Mouse (Mus musculus) limb, embryonic 14.5 days (tissue): ENCODE measurements around the gene Mag. TPM values are rescaled to one million over a fixed set of nuclear protein-coding genes. Genes with fewer than 3 reads are reported as not detected.
A peak's percentile ranks its signal among the peaks of the same experiment; 100 is the strongest.
"Not testable (repeated sequence)": the region's sequence is repeated elsewhere in the genome, so short reads cannot be mapped to it uniquely, and the experiment has no call there.

Experiments
- ATAC-seq: fragments of 200-750 bp; cut with Nextera tagmentation; 2 replicates; pipeline ENCODE4 v1.8.0; 2017; ENCODE audit warnings: low read depth, moderate number of reproducible peaks, moderate TSS enrichment; ENCODE audit not compliant: low FRiP score
- DNase-seq: peaks from one replicate; pipeline ENCODE4 v3.0.0-alpha.2; 2015; ENCODE audit warnings: low spot score
- H3K27ac ChIP-seq: fragments of 300-500 bp; sonication (generic); replicated peaks from 2 replicates; pipeline ENCODE4 v1.5.1; 2014; ENCODE audit warnings: low read depth, mild to moderate bottlenecking, low read length, moderate library complexity, mixed read lengths
- H3K27me3 ChIP-seq: fragments of 300-500 bp; sonication (generic); 2 replicates; pipeline ENCODE4 v1.6.1; 2014; ENCODE audit warnings: low read length, mixed read lengths; ENCODE audit not compliant: control insufficient read depth, insufficient read depth
- H3K36me3 ChIP-seq: fragments of 300-500 bp; sonication (generic); 2 replicates; pipeline ENCODE4 v1.6.1; 2014; ENCODE audit warnings: mild to moderate bottlenecking, low read length, moderate library complexity, mixed read lengths; ENCODE audit not compliant: control insufficient read depth, insufficient read depth
- H3K4me1 ChIP-seq: fragments of 300-500 bp; sonication (generic); 2 replicates; pipeline ENCODE4 v1.6.1; 2014; ENCODE audit warnings: antibody characterized with exemption, low read length, mixed read lengths; ENCODE audit not compliant: control insufficient read depth, insufficient read depth
- H3K4me2 ChIP-seq: fragments of 300-500 bp; sonication (generic); replicated peaks from 2 replicates; pipeline ENCODE4 v1.6.1; 2014; ENCODE audit warnings: low read depth, mild to moderate bottlenecking, low read length, moderate library complexity; ENCODE audit not compliant: severe bottlenecking
- H3K4me3 ChIP-seq: fragments of 300-500 bp; sonication (generic); replicated peaks from 2 replicates; pipeline ENCODE4 v1.5.1; 2014; ENCODE audit warnings: low read length
- H3K9ac ChIP-seq: fragments of 300-500 bp; sonication (generic); 2 replicates; pipeline ENCODE4 v1.6.1; 2014; ENCODE audit warnings: mild to moderate bottlenecking, low read depth, low read length, moderate library complexity; ENCODE audit not compliant: severe bottlenecking
- H3K9me3 ChIP-seq: fragments of 300-500 bp; sonication (generic); 2 replicates; pipeline ENCODE4 v1.6.1; 2016; ENCODE audit warnings: low read length; ENCODE audit not compliant: control insufficient read depth
- POLR2A ChIP-seq: fragments of 200-500 bp; IDR thresholded peaks from 2 replicates; pipeline ENCODE4 v1.8.0; 2012; ENCODE audit warnings: inconsistent platforms, mild to moderate bottlenecking, moderate library complexity, borderline replicate concordance; ENCODE audit not compliant: insufficient read depth, insufficient read length; ENCODE audit errors: extremely low read depth
- WGBS: fragments of 180-500 bp; shearing (Covaris S2); extraction: QIAGEN DNeasy Blood & Tissue Kit; methylation state at CpG from one replicate; pipeline ENCODE4 v1.1.7; 2014; 5-methylcytosine and 5-hydroxymethylcytosine counted together
- polyA plus RNA-seq, 2 experiments: library from polyadenylated mRNA; depleted of rRNA in 1 of 2; stranded (reverse) in 1 of 2; unstranded in 1 of 2; fragments of >200 nt; fragmentation: Nextera tagmentation in 1 of 2; extraction: Ambion mirVana in 1 of 2; gene quantifications; 2 replicates each; pipeline versions ENCODE4 v1.2.1 to v1.2.3; 2012 to 2014

Mag gene
- polyA plus RNA-seq, 2 experiments, result 1.2 TPM

DNA sequence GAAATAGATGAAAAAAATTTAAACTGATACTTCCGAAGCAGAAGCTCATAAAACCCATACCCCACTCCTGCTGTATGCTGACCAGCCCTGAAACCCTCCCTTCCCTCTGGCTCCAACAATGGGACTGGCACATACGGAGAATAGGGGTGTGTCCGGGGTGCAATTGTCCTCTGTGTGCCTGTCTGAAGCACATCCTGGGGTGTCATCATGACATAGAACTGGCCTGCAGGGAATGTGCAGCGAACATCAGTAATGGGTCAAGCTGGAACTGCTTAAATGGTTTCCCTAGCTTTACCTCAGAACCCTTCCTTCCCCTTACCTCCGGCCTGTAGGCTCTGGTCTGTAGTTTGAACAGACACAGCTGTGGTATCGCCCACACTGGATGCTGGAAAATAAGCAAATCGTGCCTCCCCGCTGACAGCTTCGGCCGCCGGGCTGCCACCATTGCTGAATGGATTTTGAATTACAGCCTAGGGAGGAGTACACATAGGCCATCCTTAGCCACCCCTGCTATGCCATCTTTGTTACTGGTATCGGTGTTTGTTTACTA, 40.4 kb upstream of the Mag start:
- no peaks in the 10 kb centered on the region for H3K27me3 ChIP-seq
- no peak for TF ChIP-seq POLR2A
- no peak for DNase-seq
- peaks cover 70% of the 10 kb centered on the region for H3K36me3 ChIP-seq
- H3K4me3 ChIP-seq, result peak overlapping the region; percentile 96
- peaks cover 12% of the 10 kb centered on the region for H3K4me1 ChIP-seq
- no peak overlapping the region for H3K27ac ChIP-seq
- 90% methylated on average over 12 of the region's 12 CpGs for WGBS
- peak overlapping the region; percentile 77 for H3K4me2 ChIP-seq
- H3K9ac ChIP-seq, result peak overlapping the region; percentile 99
- no peak for ATAC-seq
- no peaks in the 10 kb centered on the region for H3K9me3 ChIP-seq

GRCm38 (mm10) chr7:30954036-30954435, 39.4 kb upstream of the Mag start:
- H3K36me3 ChIP-seq, result peaks cover 70% of the 10 kb centered on the region
- H3K27me3 ChIP-seq, result no peaks in the 10 kb centered on the region
- DNase-seq (no peak), ATAC-seq (no peak)
- no peak overlapping the region for H3K4me2 ChIP-seq
- TF ChIP-seq POLR2A, result no peak
- no peak overlapping the region for H3K27ac ChIP-seq
- H3K4me3 ChIP-seq, result no peak overlapping the region
- H3K9ac ChIP-seq, result no peak overlapping the region
- peaks cover 12% of the 10 kb centered on the region for H3K4me1 ChIP-seq
- 85% methylated on average over 3 of the region's 3 CpGs for WGBS
- no peaks in the 10 kb centered on the region for H3K9me3 ChIP-seq

DNA sequence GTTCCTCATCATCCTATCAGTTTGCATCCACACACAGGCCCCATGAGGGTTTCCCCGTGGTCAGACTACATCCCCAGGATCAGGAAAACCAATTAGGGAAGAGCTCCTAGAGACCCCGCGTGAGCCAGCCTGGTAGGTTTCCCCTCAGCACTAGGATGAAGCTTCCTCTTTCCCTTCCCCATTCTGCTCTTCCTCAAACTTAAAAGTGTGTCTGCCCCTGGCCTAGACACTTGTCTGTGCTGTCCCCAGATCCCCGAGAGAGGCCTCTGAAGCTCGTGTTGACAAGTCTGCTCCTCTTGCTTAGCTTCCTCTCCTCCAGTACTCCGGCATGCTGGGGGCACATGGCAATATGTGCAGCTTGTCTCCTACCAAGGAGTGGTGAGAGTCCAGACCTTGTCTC, 38.8 kb upstream of the Mag start:
- Histone ChIP-seq H3K9me3 (no peaks in the 10 kb centered on the region), H3K4me1 (peaks cover 11% of the 10 kb centered on the region), H3K36me3 (peaks cover 68% of the 10 kb centered on the region), H3K27me3 (no peaks in the 10 kb centered on the region), H3K4me2 (no peak overlapping the region), H3K27ac (no peak overlapping the region), H3K4me3 (no peak overlapping the region), H3K9ac (no peak overlapping the region)
- DNase-seq (no peak), ATAC-seq (no peak)
- WGBS, result 88% methylated on average over 6 of the region's 6 CpGs
- TF ChIP-seq POLR2A, result no peak

GRCm38 (mm10) chr7:30952441-30953265, 38.0 kb upstream of the Mag start:
- WGBS, result 90% methylated on average over 16 of the region's 16 CpGs
- Histone ChIP-seq H3K4me3 (no peak overlapping the region), H3K9me3 (no peaks in the 10 kb centered on the region), H3K27me3 (no peaks in the 10 kb centered on the region), H3K4me2 (no peak overlapping the region), H3K36me3 (peaks cover 63% of the 10 kb centered on the region), H3K9ac (no peak overlapping the region), H3K27ac (no peak overlapping the region), H3K4me1 (peaks cover 7% of the 10 kb centered on the region; the same call in 1 of the 2 replicates)
- DNase-seq (no peak), ATAC-seq (no peak)
- no peak for TF ChIP-seq POLR2A

DNA sequence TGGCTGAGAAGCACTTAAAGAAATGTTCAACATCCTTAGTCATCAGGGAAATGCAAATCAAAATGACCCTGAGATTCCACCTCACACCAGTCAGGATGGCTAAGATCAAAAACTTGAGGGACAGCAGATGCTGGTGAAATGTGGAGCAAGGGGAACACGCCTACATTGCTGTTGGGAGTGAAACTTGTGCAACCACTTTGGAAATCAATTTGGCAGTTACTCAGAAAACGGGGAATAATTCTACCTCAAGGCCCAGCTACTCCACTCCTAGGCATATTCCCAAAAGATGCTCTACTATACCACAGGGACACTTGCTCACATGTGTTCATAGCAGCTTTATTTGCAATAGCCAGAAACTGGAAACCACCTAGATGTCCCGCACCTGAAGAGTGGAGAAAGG, 35.2 kb upstream of the Mag start:
- not testable (repeated sequence) for H3K4me2 ChIP-seq, DNase-seq, H3K27me3 ChIP-seq, ATAC-seq, H3K9me3 ChIP-seq, H3K4me3 ChIP-seq, H3K27ac ChIP-seq, H3K9ac ChIP-seq, H3K4me1 ChIP-seq
- WGBS, result 90% methylated on average over 3 of the region's 3 CpGs
- H3K36me3 ChIP-seq, result peaks cover 73% of the 10 kb centered on the region
